Mouse (Mus musculus): Measurements from ENCODE around the gene Tmem256. TPM values are rescaled to one million over a fixed set of nuclear protein-coding genes. Genes with fewer than 3 reads are reported as not detected.

The Tmem256 gene
- total RNA-seq (2021), result 100 to 1,000 TPM; 141 to 164 TPM
- long read RNA-seq, experiment 1, transcript Tmem256-201 (4 exons, 492 nt), result major isoform, 64 of 140 reads
- long read RNA-seq, experiment 1, transcript Tmem256-203 (4 exons, 421 nt), result minor isoform, 60 of 140 reads
- long read RNA-seq, experiment 1, partial matches to known transcripts, result 2 of 140 reads
- long read RNA-seq, experiment 1, other reads (novel, unspliced or antisense), result 9 of 140 reads
- long read RNA-seq, experiment 2, transcript Tmem256-201 (4 exons, 492 nt), result major isoform, 49 of 90 reads
- long read RNA-seq, experiment 2, transcript Tmem256-203 (4 exons, 421 nt), result minor isoform, 36 of 90 reads
- long read RNA-seq, experiment 2, partial matches to known transcripts, result 1 of 90 reads
- long read RNA-seq, experiment 2, other reads (novel, unspliced or antisense), result 3 of 90 reads

GRCm38 (mm10) chr11:69837952-69838713 is at the start of gene Tmem256:
Gene Tmem256 (plus strand): TSS chr11:69838514.
- peak; percentile 98 for DNase-seq (ENCODE audit: low spot score)

GRCm38 (mm10) chr11:69789431-69789830 is 48.9 kb upstream of the Tmem256 start:
- DNase-seq (ENCODE audit: low spot score), result no peak

GRCm38 (mm10) chr11:69791420-69791819 is 46.9 kb upstream of the Tmem256 start:
- no peak for DNase-seq (ENCODE audit: low spot score)

GRCm38 (mm10) chr11:69793429-69793828 is 44.9 kb upstream of the Tmem256 start:
- DNase-seq (ENCODE audit: low spot score), result peak; percentile 47

- peak; percentile 97 for DNase-seq (ENCODE audit: low spot score)
Observed at GRCm38 (mm10) chr11:69795168-69795982, 42.9 kb upstream of the Tmem256 start, which contains the start of gene Chrnb1. Gene Chrnb1 (minus strand): TSS chr11:69795943.

- DNase-seq (ENCODE audit: low spot score), result no peak
Observed at GRCm38 (mm10) chr11:69795983-69796435, 42.3 kb upstream of the Tmem256 start.

GRCm38 (mm10) chr11:69797924-69798323 is 40.4 kb upstream of the Tmem256 start:
- no peak for DNase-seq (ENCODE audit: low spot score)

- DNase-seq (ENCODE audit: low spot score), result no peak
Observed at GRCm38 (mm10) chr11:69799394-69800137, 38.7 kb upstream of the Tmem256 start.

GRCm38 (mm10) chr11:69800138-69800391 is 38.2 kb upstream of the Tmem256 start:
- no peak for DNase-seq (ENCODE audit: low spot score)

- no peak for DNase-seq (ENCODE audit: low spot score)
Observed at GRCm38 (mm10) chr11:69800392-69801197, 37.7 kb upstream of the Tmem256 start.

GRCm38 (mm10) chr11:69801379-69801977 is 36.8 kb upstream of the Tmem256 start, which contains the start of gene Fgf11:
Gene Fgf11 (minus strand): TSS chr11:69801857.
- DNase-seq (ENCODE audit: low spot score), result no peak

- peak; percentile 88 for DNase-seq (ENCODE audit: low spot score)
Observed at GRCm38 (mm10) chr11:69802648-69803105, 35.6 kb upstream of the Tmem256 start.

- DNase-seq (ENCODE audit: low spot score), result no peak
Observed at GRCm38 (mm10) chr11:69803328-69803727, 35.0 kb upstream of the Tmem256 start.

- peak; percentile 70 for DNase-seq (ENCODE audit: low spot score)
Observed at GRCm38 (mm10) chr11:69803786-69804651, 34.3 kb upstream of the Tmem256 start.

- no peak for DNase-seq (ENCODE audit: low spot score)
Observed at GRCm38 (mm10) chr11:69804652-69804940, 33.7 kb upstream of the Tmem256 start.

GRCm38 (mm10) chr11:69804972-69805909 is 33.1 kb upstream of the Tmem256 start, which contains the start of gene Tmem102:
Gene Tmem102 (minus strand): TSS chr11:69805624.
- no peak for DNase-seq (ENCODE audit: low spot score)

- DNase-seq (ENCODE audit: low spot score), result no peak
Observed at GRCm38 (mm10) chr11:69806378-69806777, 31.9 kb upstream of the Tmem256 start.

GRCm38 (mm10) chr11:69807641-69808040 is 30.7 kb upstream of the Tmem256 start:
- DNase-seq (ENCODE audit: low spot score), result no peak
